In genomic region chr9:56923841-56924650, GRCm38 (mm10) we compare ENCODE assay signal across 7 mouse cellular contexts. TPM values are rescaled to one million over a fixed set of nuclear protein-coding genes. Genes with fewer than 3 reads are reported as not detected.
DNase-seq lines count a peak whose midpoint lies in the region; ATAC-seq and TF ChIP-seq lines count a peak whose summit lies in the region.

No protein-coding gene starts in this region.

- H3K27ac ChIP-seq in neural tube, embryonic 11.5 days (ENCODE audit: low read depth, low read length): no peak overlapping the region
- H3K27ac ChIP-seq in forebrain, postnatal 0 days (ENCODE audit: low read depth, low read length): no peak overlapping the region
- H3K27ac ChIP-seq in liver, embryonic 11.5 days (ENCODE audit: low read depth, low read length): no peak overlapping the region
- H3K27ac ChIP-seq in stomach, embryonic 15.5 days: peak overlapping the region; percentile 78

- no peak for ATAC-seq in neural tube, embryonic 11.5 days (ENCODE audit: insufficient read depth, low FRiP score, low TSS enrichment)
- no peak for ATAC-seq in forebrain, postnatal 0 days
- no peak for ATAC-seq in liver, embryonic 11.5 days (replicated peaks; ENCODE audit: low FRiP score)
- no peak for ATAC-seq in stomach, embryonic 15.5 days (ENCODE audit: insufficient read depth, low FRiP score, low read depth)
- no peak for ATAC-seq in CD4-positive, CD25-positive, alpha-beta regulatory T cell, adult 4 months
- ATAC-seq in inflammation-experienced regulatory T-cells, adult 6 months: no peak

- H3K9me3 ChIP-seq in neural tube, embryonic 11.5 days (ENCODE audit: control insufficient read depth, low read length): no peaks in the 10 kb centered on the region
- H3K9me3 ChIP-seq in forebrain, postnatal 0 days (ENCODE audit: low read length): no peaks in the 10 kb centered on the region
- H3K9me3 ChIP-seq in liver, embryonic 11.5 days (ENCODE audit: control insufficient read depth, low read length): no peaks in the 10 kb centered on the region; the same call in 1 of the 2 replicates
- no peaks in the 10 kb centered on the region for H3K9me3 ChIP-seq in stomach, embryonic 15.5 days

- 73% methylated on average over 8 of the region's 8 CpGs for WGBS in neural tube, embryonic 11.5 days
- 75% methylated on average over 8 of the region's 8 CpGs for WGBS in forebrain, postnatal 0 days
- 65% methylated on average over 8 of the region's 8 CpGs for WGBS in liver, embryonic 11.5 days
- WGBS in stomach, embryonic 15.5 days: 40% methylated on average over 8 of the region's 8 CpGs

- peaks cover 31% of the 10 kb centered on the region for H3K4me1 ChIP-seq in neural tube, embryonic 11.5 days (ENCODE audit: control insufficient read depth, insufficient read depth, low read length)
- H3K4me1 ChIP-seq in forebrain, postnatal 0 days (ENCODE audit: insufficient read depth): no peaks in the 10 kb centered on the region
- peaks cover 22% of the 10 kb centered on the region for H3K4me1 ChIP-seq in liver, embryonic 11.5 days (replicated peaks; ENCODE audit: control insufficient read depth, insufficient read depth, low read length)
- H3K4me1 ChIP-seq in stomach, embryonic 15.5 days: peaks cover 51% of the 10 kb centered on the region

- H3K27me3 ChIP-seq in neural tube, embryonic 11.5 days (ENCODE audit: control insufficient read depth, insufficient read depth, low read length): no peaks in the 10 kb centered on the region
- no peaks in the 10 kb centered on the region for H3K27me3 ChIP-seq in forebrain, postnatal 0 days (ENCODE audit: insufficient read depth, low read length)
- no peaks in the 10 kb centered on the region for H3K27me3 ChIP-seq in liver, embryonic 11.5 days (replicated peaks; ENCODE audit: control insufficient read depth, insufficient read depth, low read length)
- H3K27me3 ChIP-seq in stomach, embryonic 15.5 days (replicated peaks): no peaks in the 10 kb centered on the region

- no peak for TF ChIP-seq CTCF in forebrain, postnatal 0 days (IDR thresholded peaks at IDR 0.05; ENCODE audit: low read depth)

- H3K4me3 ChIP-seq in neural tube, embryonic 11.5 days (ENCODE audit: low read depth, low read length): peak overlapping the region; percentile 16; the same call in 1 of the 2 replicates
- no peak overlapping the region for H3K4me3 ChIP-seq in forebrain, postnatal 0 days (ENCODE audit: low read depth, low read length)
- H3K4me3 ChIP-seq in liver, embryonic 11.5 days (ENCODE audit: low read depth, low read length): peak overlapping the region; percentile 33; the same call in 1 of the 2 replicates
- H3K4me3 ChIP-seq in stomach, embryonic 15.5 days (replicated peaks): peak overlapping the region; percentile 37

- no peak for DNase-seq in neural tube, embryonic 11.5 days (ENCODE audit: low spot score)
- DNase-seq in neural tube, embryonic 10.5 days (ENCODE audit: extremely low spot score, low spot score): no peak
- no peak for DNase-seq in forebrain, postnatal 0 days
- DNase-seq in liver, embryonic 11.5 days (ENCODE audit: low spot score): no peak

- peak overlapping the region; percentile 40 for H3K4me2 ChIP-seq in neural tube, embryonic 11.5 days (ENCODE audit: low read depth)
- peak overlapping the region; percentile 22 for H3K4me2 ChIP-seq in forebrain, postnatal 0 days (ENCODE audit: low read depth)
- H3K4me2 ChIP-seq in liver, embryonic 11.5 days: peak overlapping the region; percentile 83
- H3K4me2 ChIP-seq in stomach, embryonic 15.5 days: peak overlapping the region; percentile 83

- H3K9ac ChIP-seq in neural tube, embryonic 11.5 days (ENCODE audit: low read length): peak overlapping the region; percentile 35
- 0 out of 2 replicates have a peak overlapping the region, but pooled peaks have one; percentile 2 for H3K9ac ChIP-seq in forebrain, postnatal 0 days
- no peak overlapping the region for H3K9ac ChIP-seq in liver, embryonic 11.5 days (ENCODE audit: low read depth, low read length)
- peak overlapping the region; percentile 37 for H3K9ac ChIP-seq in stomach, embryonic 15.5 days

- H3K36me3 ChIP-seq in neural tube, embryonic 11.5 days (ENCODE audit: control insufficient read depth, insufficient read depth, low read length): no peaks in the 10 kb centered on the region
- H3K36me3 ChIP-seq in forebrain, postnatal 0 days (ENCODE audit: insufficient read depth): no peaks in the 10 kb centered on the region
- peaks cover 11% of the 10 kb centered on the region; the same call in 1 of the 2 replicates for H3K36me3 ChIP-seq in liver, embryonic 11.5 days (ENCODE audit: control insufficient read depth, insufficient read depth, low read length)
- peaks cover 10% of the 10 kb centered on the region for H3K36me3 ChIP-seq in stomach, embryonic 15.5 days

RNA-seq across cellular contexts. Expression of gene Snx33, which starts 4.1 kb away (rescaled TPM):
- polyA plus RNA-seq in neural tube, embryonic 11.5 days (2014; fragmentation: Nextera tagmentation; extraction: Ambion mirVana): 4.3 and 6.5 TPM in 2 replicates
- 3.7 and 5.8 TPM in 2 replicates for total RNA-seq in forebrain, postnatal 0 days (2014; rRNA removed)
- 1.2 and 1.3 TPM in 2 replicates for polyA plus RNA-seq in forebrain, postnatal 0 days (2015; fragmentation: Nextera tagmentation; extraction: Ambion mirVana)
- polyA plus RNA-seq in liver, embryonic 11.5 days (2014; fragmentation: Nextera tagmentation; extraction: Ambion mirVana): 3.8 and 3.9 TPM in 2 replicates
- 9.3 and 10.7 TPM in 2 replicates for polyA plus RNA-seq in stomach, embryonic 15.5 days (2015; fragmentation: Nextera tagmentation; extraction: Ambion mirVana)
- polyA plus RNA-seq in CD4-positive, CD25-positive, alpha-beta regulatory T cell, adult 4 months (2017; shearing (Covaris generic)): 1 to 10 TPM; 3.6 to 4.9 TPM
- 1 to 10 TPM; 4.2 to 7.6 (median 5.8) TPM for polyA plus RNA-seq in inflammation-experienced regulatory T-cells, adult 6 months (2017; shearing (Covaris generic))

RNA-seq across cellular contexts. Expression of gene Imp3, which starts 13.2 kb away (rescaled TPM):
- 60.2 and 67.4 TPM in 2 replicates for polyA plus RNA-seq in neural tube, embryonic 11.5 days (2014; fragmentation: Nextera tagmentation; extraction: Ambion mirVana)
- 125 and 136 TPM in 2 replicates for total RNA-seq in forebrain, postnatal 0 days (2014; rRNA removed)
- polyA plus RNA-seq in forebrain, postnatal 0 days (2015; fragmentation: Nextera tagmentation; extraction: Ambion mirVana): 87.5 and 104 TPM in 2 replicates
- polyA plus RNA-seq in liver, embryonic 11.5 days (2014; fragmentation: Nextera tagmentation; extraction: Ambion mirVana): 105 and 110 TPM in 2 replicates
- 79.3 and 86.5 TPM in 2 replicates for polyA plus RNA-seq in stomach, embryonic 15.5 days (2015; fragmentation: Nextera tagmentation; extraction: Ambion mirVana)
- polyA plus RNA-seq in CD4-positive, CD25-positive, alpha-beta regulatory T cell, adult 4 months (2017; shearing (Covaris generic)): 10 to 100 TPM; 42.6 to 57.1 TPM
- 10 to 100 TPM; 46.7 to 50.9 (median 48.0) TPM for polyA plus RNA-seq in inflammation-experienced regulatory T-cells, adult 6 months (2017; shearing (Covaris generic))

RNA-seq across cellular contexts. Expression of gene Snupn, which starts 26.6 kb away (rescaled TPM):
- 28.9 and 31.1 TPM in 2 replicates for polyA plus RNA-seq in neural tube, embryonic 11.5 days (2014; fragmentation: Nextera tagmentation; extraction: Ambion mirVana)
- total RNA-seq in forebrain, postnatal 0 days (2014; rRNA removed): 21.4 and 21.9 TPM in 2 replicates
- polyA plus RNA-seq in forebrain, postnatal 0 days (2015; fragmentation: Nextera tagmentation; extraction: Ambion mirVana): 19.4 and 23.2 TPM in 2 replicates
- polyA plus RNA-seq in liver, embryonic 11.5 days (2014; fragmentation: Nextera tagmentation; extraction: Ambion mirVana): 21.7 and 22.6 TPM in 2 replicates
- 18.5 and 19.0 TPM in 2 replicates for polyA plus RNA-seq in stomach, embryonic 15.5 days (2015; fragmentation: Nextera tagmentation; extraction: Ambion mirVana)
- polyA plus RNA-seq in CD4-positive, CD25-positive, alpha-beta regulatory T cell, adult 4 months (2017; shearing (Covaris generic)): 10 to 100 TPM; 22.1 to 23.8 TPM
- polyA plus RNA-seq in inflammation-experienced regulatory T-cells, adult 6 months (2017; shearing (Covaris generic)): 10 to 100 TPM; 13.7 to 26.7 (median 16.5) TPM

RNA-seq across cellular contexts. Expression of gene Cspg4, which starts 59.2 kb away (rescaled TPM):
- polyA plus RNA-seq in neural tube, embryonic 11.5 days (2014; fragmentation: Nextera tagmentation; extraction: Ambion mirVana): 2.6 and 3.8 TPM in 2 replicates
- 19.4 and 24.7 TPM in 2 replicates for total RNA-seq in forebrain, postnatal 0 days (2014; rRNA removed)
- 5.1 and 7.5 TPM in 2 replicates for polyA plus RNA-seq in forebrain, postnatal 0 days (2015; fragmentation: Nextera tagmentation; extraction: Ambion mirVana)
- polyA plus RNA-seq in liver, embryonic 11.5 days (2014; fragmentation: Nextera tagmentation; extraction: Ambion mirVana): 1.1 and 1.3 TPM in 2 replicates
- 18.9 and 21.1 TPM in 2 replicates for polyA plus RNA-seq in stomach, embryonic 15.5 days (2015; fragmentation: Nextera tagmentation; extraction: Ambion mirVana)
- not detected for polyA plus RNA-seq in CD4-positive, CD25-positive, alpha-beta regulatory T cell, adult 4 months (2017; shearing (Covaris generic))
- polyA plus RNA-seq in inflammation-experienced regulatory T-cells, adult 6 months (2017; shearing (Covaris generic)): not detected

RNA-seq across cellular contexts. Expression of gene Odf3l1, which starts 59.6 kb away (rescaled TPM):
- polyA plus RNA-seq in neural tube, embryonic 11.5 days (2014; fragmentation: Nextera tagmentation; extraction: Ambion mirVana): not detected in 2 replicates
- not detected in 2 replicates for total RNA-seq in forebrain, postnatal 0 days (2014; rRNA removed)
- polyA plus RNA-seq in forebrain, postnatal 0 days (2015; fragmentation: Nextera tagmentation; extraction: Ambion mirVana): 0.12 and 0.13 TPM in 2 replicates
- 0.17 TPM in 1 of 2 replicates, not detected in the other for polyA plus RNA-seq in liver, embryonic 11.5 days (2014; fragmentation: Nextera tagmentation; extraction: Ambion mirVana)
- 1.4 and 2.3 TPM in 2 replicates for polyA plus RNA-seq in stomach, embryonic 15.5 days (2015; fragmentation: Nextera tagmentation; extraction: Ambion mirVana)
- polyA plus RNA-seq in CD4-positive, CD25-positive, alpha-beta regulatory T cell, adult 4 months (2017; shearing (Covaris generic)): not detected
- polyA plus RNA-seq in inflammation-experienced regulatory T-cells, adult 6 months (2017; shearing (Covaris generic)): not detected

Comparison
In these comparisons a context has a peak if more than half of its experiments do, and no peak if none do; other contexts are left out.
1. H3K4me2 ChIP-seq: peak in every context shown above with its lines; median percentile 83 in liver, embryonic 11.5 days; 83 in stomach, embryonic 15.5 days; 40 in neural tube, embryonic 11.5 days; 22 in forebrain, postnatal 0 days.